Mouse (Mus musculus): ENCODE measurements around the gene Pex19. TPM values are rescaled to one million over a fixed set of nuclear protein-coding genes. Genes with fewer than 3 reads are reported as not detected.

Gene Pex19
- polyA plus RNA-seq, 1 experiment, result 26.4 TPM

DNA sequence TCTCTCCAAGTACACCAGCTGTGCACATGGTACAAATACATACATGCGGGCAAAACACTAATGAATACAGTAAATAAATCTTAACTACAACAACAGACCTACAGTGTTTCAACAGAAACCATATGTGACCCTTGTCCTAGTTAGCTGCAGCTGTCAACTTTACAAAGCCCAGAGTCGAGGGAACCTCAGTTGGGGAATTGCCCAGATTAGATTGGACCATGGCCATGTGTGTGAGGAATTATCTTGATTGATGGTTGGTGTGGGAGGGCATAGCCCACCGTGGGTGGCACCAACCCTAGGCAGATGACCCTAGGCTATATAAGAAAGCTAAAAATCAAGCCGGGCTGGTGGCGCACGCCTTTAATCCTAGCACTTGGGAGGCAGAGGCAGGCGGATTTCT, 5.8 kb downstream of the Pex19 start:
- H3K36me3 ChIP-seq (ENCODE audit: control insufficient read depth, insufficient read depth, low read length), result peaks cover 39% of the 10 kb centered on the region
- H3K27me3 ChIP-seq (ENCODE audit: control insufficient read depth, insufficient read depth, low read length), result no peaks in the 10 kb centered on the region
- DNase-seq (ENCODE audit: low read depth in 1 of 2, low spot score in 2 of 2), result no peak
- 91% methylated on average over 7 of the region's 7 CpGs for WGBS
- no peak for TF ChIP-seq POLR2A (IDR thresholded peaks at IDR 0.05; ENCODE audit: low read depth, low read length)
- no peak for TF ChIP-seq CTCF (IDR thresholded peaks at IDR 0.05; ENCODE audit: extremely low read depth, insufficient read depth, insufficient read length, insufficient replicate concordance)
- H3K4me1 ChIP-seq (ENCODE audit: control insufficient read depth, insufficient read depth, insufficient read length), result peaks cover 3% of the 10 kb centered on the region; the same call in 1 of the 2 replicates
- H3K27ac ChIP-seq (ENCODE audit: insufficient read depth, low read length), result no peak overlapping the region
- no peak overlapping the region for H3K4me3 ChIP-seq (ENCODE audit: extremely low read depth, insufficient read depth, insufficient read length)

DNA sequence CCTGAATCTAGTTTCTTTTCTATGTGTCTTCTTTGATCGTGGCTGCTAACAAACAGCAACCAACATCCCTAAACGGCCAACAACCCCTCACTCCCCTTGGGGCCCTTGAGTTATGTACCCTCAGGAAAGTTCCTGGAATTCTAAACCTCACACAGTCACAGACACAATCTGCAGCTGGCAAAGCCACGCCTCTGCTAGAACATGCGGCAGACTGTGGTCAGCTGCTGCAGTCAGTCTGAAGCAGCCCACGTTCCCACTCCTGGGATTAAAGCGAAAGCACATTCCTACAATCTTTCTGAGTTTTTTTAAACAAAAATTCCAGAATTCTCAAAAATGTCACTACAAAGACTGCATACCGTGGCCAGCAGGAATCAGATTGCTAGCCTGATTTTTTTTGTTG, 7.0 kb downstream of the Pex19 start:
- H3K4me3 ChIP-seq (ENCODE audit: extremely low read depth, insufficient read depth, insufficient read length), result no peak overlapping the region
- WGBS, result 83% methylated on average over 7 of the region's 7 CpGs
- H3K27ac ChIP-seq (ENCODE audit: insufficient read depth, low read length), result no peak overlapping the region
- no peak for DNase-seq (ENCODE audit: low read depth in 1 of 2, low spot score in 2 of 2)
- TF ChIP-seq POLR2A (IDR thresholded peaks at IDR 0.05; ENCODE audit: low read depth, low read length) (no peak), CTCF (IDR thresholded peaks at IDR 0.05; ENCODE audit: extremely low read depth, insufficient read depth, insufficient read length, insufficient replicate concordance) (no peak)
- H3K27me3 ChIP-seq (ENCODE audit: control insufficient read depth, insufficient read depth, low read length), result no peaks in the 10 kb centered on the region
- H3K4me1 ChIP-seq (ENCODE audit: control insufficient read depth, insufficient read depth, insufficient read length), result no peaks in the 10 kb centered on the region
- H3K36me3 ChIP-seq (ENCODE audit: control insufficient read depth, insufficient read depth, low read length), result peaks cover 39% of the 10 kb centered on the region

DNA sequence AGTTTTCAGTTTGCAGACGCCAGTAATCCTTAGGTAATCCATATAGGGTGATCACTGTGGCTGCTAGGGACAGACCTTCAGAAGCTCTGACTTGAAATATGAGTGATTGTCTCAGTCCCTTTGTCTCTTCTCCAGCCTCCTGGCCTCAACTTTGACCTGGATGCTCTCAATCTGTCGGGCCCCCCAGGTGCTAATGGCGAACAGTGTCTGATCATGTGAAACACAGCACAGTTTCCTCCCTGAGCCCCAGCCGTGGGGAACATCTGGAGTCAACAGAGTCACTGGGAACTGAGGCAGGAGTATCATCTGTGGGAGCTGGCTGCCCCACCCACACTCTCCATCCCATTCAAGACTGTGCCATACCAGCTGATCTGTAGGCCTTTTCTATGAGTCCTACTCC, 7.5 kb downstream of the Pex19 start:
- 86% methylated on average over 4 of the region's 4 CpGs for WGBS

DNA sequence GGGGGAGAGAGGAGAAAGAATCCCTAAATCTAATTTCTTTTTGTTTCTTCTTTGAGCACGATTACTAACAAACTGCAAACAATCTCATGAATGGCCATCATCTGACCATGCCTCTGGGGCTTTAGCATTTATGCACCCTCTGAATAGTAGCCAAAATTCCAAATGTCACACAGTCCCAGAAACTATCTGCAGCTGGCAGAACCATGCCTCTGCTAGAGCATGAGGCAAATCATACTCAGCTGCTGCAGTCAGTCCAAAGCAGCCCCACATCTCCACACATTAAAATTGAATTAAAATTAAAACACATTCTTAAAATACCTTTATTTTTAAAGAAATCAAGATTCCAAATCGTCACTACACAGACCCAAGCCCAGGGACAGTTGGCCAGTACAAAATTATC, 13.6 kb downstream of the Pex19 start:
- no peak overlapping the region for H3K27ac ChIP-seq (ENCODE audit: insufficient read depth, low read length)
- DNase-seq (ENCODE audit: low read depth in 1 of 2, low spot score in 2 of 2), result no peak
- H3K4me1 ChIP-seq (ENCODE audit: control insufficient read depth, insufficient read depth, insufficient read length), result no peaks in the 10 kb centered on the region
- TF ChIP-seq CTCF (IDR thresholded peaks at IDR 0.05; ENCODE audit: extremely low read depth, insufficient read depth, insufficient read length, insufficient replicate concordance), result no peak
- TF ChIP-seq POLR2A (IDR thresholded peaks at IDR 0.05; ENCODE audit: low read depth, low read length), result no peak
- no peak overlapping the region for H3K4me3 ChIP-seq (ENCODE audit: extremely low read depth, insufficient read depth, insufficient read length)
- no peaks in the 10 kb centered on the region for H3K27me3 ChIP-seq (ENCODE audit: control insufficient read depth, insufficient read depth, low read length)
- 88% methylated on average over 2 of the region's 2 CpGs for WGBS
- peaks cover 3% of the 10 kb centered on the region for H3K36me3 ChIP-seq (ENCODE audit: control insufficient read depth, insufficient read depth, low read length)

More for the DNA sequence above, 7.5 kb downstream of the Pex19 start:
- Histone ChIP-seq H3K4me3 (ENCODE audit: extremely low read depth, insufficient read depth, insufficient read length) (no peak overlapping the region), H3K27ac (ENCODE audit: insufficient read depth, low read length) (no peak overlapping the region), H3K4me1 (ENCODE audit: control insufficient read depth, insufficient read depth, insufficient read length) (no peaks in the 10 kb centered on the region), H3K27me3 (ENCODE audit: control insufficient read depth, insufficient read depth, low read length) (no peaks in the 10 kb centered on the region), H3K36me3 (ENCODE audit: control insufficient read depth, insufficient read depth, low read length) (peaks cover 37% of the 10 kb centered on the region)
- no peak for TF ChIP-seq POLR2A (IDR thresholded peaks at IDR 0.05; ENCODE audit: low read depth, low read length)
- no peak for TF ChIP-seq CTCF (IDR thresholded peaks at IDR 0.05; ENCODE audit: extremely low read depth, insufficient read depth, insufficient read length, insufficient replicate concordance)
- no peak for DNase-seq (ENCODE audit: low read depth in 1 of 2, low spot score in 2 of 2)

DNA sequence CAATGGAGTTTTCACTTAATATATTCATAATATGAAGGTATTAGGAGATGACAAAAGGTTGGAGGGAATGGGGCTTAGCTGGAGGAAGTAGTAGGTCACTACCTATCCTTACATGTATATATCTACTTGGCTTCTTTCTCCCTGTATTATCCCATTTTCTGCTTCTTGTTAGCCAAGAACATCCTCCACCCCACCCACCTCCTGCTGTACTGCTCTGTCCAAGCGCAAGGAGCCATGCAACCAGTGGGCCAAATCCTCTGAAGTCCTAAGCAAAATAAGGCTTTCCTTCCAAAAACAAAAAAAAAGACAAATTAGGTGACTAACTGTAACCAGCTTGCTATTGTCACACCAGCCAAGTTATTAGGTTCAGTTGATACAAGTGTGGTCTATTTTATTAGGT, 14.3 kb downstream of the Pex19 start:
- Histone ChIP-seq H3K27me3 (ENCODE audit: control insufficient read depth, insufficient read depth, low read length) (no peaks in the 10 kb centered on the region), H3K27ac (ENCODE audit: insufficient read depth, low read length) (no peak overlapping the region), H3K4me3 (ENCODE audit: extremely low read depth, insufficient read depth, insufficient read length) (no peak overlapping the region), H3K4me1 (ENCODE audit: control insufficient read depth, insufficient read depth, insufficient read length) (no peaks in the 10 kb centered on the region), H3K36me3 (ENCODE audit: control insufficient read depth, insufficient read depth, low read length) (no peaks in the 10 kb centered on the region; the same call in 1 of the 2 replicates)
- WGBS, result 100% methylated on average over 1 of the region's 1 CpGs
- no peak for DNase-seq (ENCODE audit: low read depth in 1 of 2, low spot score in 2 of 2)
- TF ChIP-seq POLR2A (IDR thresholded peaks at IDR 0.05; ENCODE audit: low read depth, low read length) (no peak), CTCF (IDR thresholded peaks at IDR 0.05; ENCODE audit: extremely low read depth, insufficient read depth, insufficient read length, insufficient replicate concordance) (no peak)

DNA sequence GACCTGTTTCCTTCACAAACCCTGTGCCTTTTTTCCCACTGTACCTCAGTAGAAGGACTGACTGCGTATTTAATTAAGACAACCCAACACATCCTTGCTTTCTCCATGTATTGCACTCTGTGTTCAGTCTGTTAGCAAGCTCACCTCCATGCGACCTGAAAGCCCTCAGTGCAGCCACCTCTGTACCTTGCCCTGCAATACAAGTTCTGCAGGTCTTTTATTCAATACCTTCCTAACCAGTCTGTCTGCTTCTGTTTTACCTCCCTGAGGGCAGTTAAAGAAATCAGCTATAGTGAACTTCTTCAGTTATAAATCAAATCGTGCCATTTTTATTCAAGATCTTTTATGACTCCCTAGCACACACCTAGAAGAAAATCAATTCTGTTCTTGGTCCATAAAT, 15.0 kb downstream of the Pex19 start:
- H3K4me1 ChIP-seq (ENCODE audit: control insufficient read depth, insufficient read depth, insufficient read length), result no peaks in the 10 kb centered on the region
- H3K27me3 ChIP-seq (ENCODE audit: control insufficient read depth, insufficient read depth, low read length), result no peaks in the 10 kb centered on the region
- TF ChIP-seq CTCF (IDR thresholded peaks at IDR 0.05; ENCODE audit: extremely low read depth, insufficient read depth, insufficient read length, insufficient replicate concordance) (no peak), POLR2A (IDR thresholded peaks at IDR 0.05; ENCODE audit: low read depth, low read length) (no peak)
- no peak for DNase-seq (ENCODE audit: low read depth in 1 of 2, low spot score in 2 of 2)
- 85% methylated on average over 3 of the region's 3 CpGs for WGBS
- no peaks in the 10 kb centered on the region for H3K36me3 ChIP-seq (ENCODE audit: control insufficient read depth, insufficient read depth, low read length)
- no peak overlapping the region for H3K27ac ChIP-seq (ENCODE audit: insufficient read depth, low read length)
- H3K4me3 ChIP-seq (ENCODE audit: extremely low read depth, insufficient read depth, insufficient read length), result no peak overlapping the region

DNA sequence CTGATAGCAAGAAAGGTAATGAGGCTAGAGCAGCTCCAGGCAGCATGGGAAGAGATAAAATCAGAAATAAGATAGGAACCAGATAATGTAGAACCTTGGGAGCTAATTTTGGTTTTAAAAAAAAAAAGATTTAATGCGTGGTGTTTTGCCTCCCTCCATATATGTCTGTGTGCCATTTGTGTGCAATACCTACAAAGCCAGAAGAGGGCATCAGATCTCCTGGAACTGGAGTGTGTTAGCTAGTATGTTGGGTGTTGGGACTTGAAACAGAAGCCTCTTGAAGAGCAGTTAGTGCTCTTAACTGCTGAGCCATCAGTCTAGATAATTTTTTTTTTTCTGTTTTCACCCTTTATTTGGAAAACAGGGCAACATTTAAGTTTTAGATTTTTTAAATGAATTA, 17.0 kb downstream of the Pex19 start:
- Histone ChIP-seq H3K4me1 (ENCODE audit: control insufficient read depth, insufficient read depth, insufficient read length) (no peaks in the 10 kb centered on the region), H3K27me3 (ENCODE audit: control insufficient read depth, insufficient read depth, low read length) (no peaks in the 10 kb centered on the region), H3K36me3 (ENCODE audit: control insufficient read depth, insufficient read depth, low read length) (no peaks in the 10 kb centered on the region), H3K27ac (ENCODE audit: insufficient read depth, low read length) (no peak overlapping the region), H3K4me3 (ENCODE audit: extremely low read depth, insufficient read depth, insufficient read length) (no peak overlapping the region)
- TF ChIP-seq CTCF (IDR thresholded peaks at IDR 0.05; ENCODE audit: extremely low read depth, insufficient read depth, insufficient read length, insufficient replicate concordance) (no peak), POLR2A (IDR thresholded peaks at IDR 0.05; ENCODE audit: low read depth, low read length) (no peak)
- DNase-seq (ENCODE audit: low read depth in 1 of 2, low spot score in 2 of 2), result peak; percentile 50 to 60
- 9% methylated on average over 1 of the region's 1 CpGs for WGBS
